Mouse (Mus musculus) WW6 (cell line): ENCODE measurements around the gene Rps18.
A peak's percentile ranks its signal among the peaks of the same experiment; 100 is the strongest.
"Not testable (repeated sequence)": the region's sequence is repeated elsewhere in the genome, so short reads cannot be mapped to it uniquely, and the experiment has no call there.

Experiments used
- DNase-seq: peaks from one replicate; pipeline ENCODE4 v3.0.0-alpha.2; 2013; ENCODE audit warnings: low read depth, low spot score

Rps18 gene

GRCm38 (mm10) chr17:33968927-33969326 lies 13.1 kb upstream of the Rps18 start:
- DNase-seq = no peak

GRCm38 (mm10) chr17:33968489-33968888 lies 12.7 kb upstream of the Rps18 start:
- DNase-seq = no peak

- no peak for DNase-seq
Measured at GRCm38 (mm10) chr17:33965846-33966550, 10.2 kb upstream of the Rps18 start.

- no peak for DNase-seq
Measured at GRCm38 (mm10) chr17:33965082-33965845, 9.5 kb upstream of the Rps18 start.

- no peak for DNase-seq
Measured at GRCm38 (mm10) chr17:33962876-33963275, 7.1 kb upstream of the Rps18 start.

- no peak for DNase-seq
Measured at GRCm38 (mm10) chr17:33959948-33960347, 4.1 kb upstream of the Rps18 start.

GRCm38 (mm10) chr17:33959135-33959534 lies 3.3 kb upstream of the Rps18 start:
- no peak for DNase-seq

GRCm38 (mm10) chr17:33958451-33958850 lies 2.6 kb upstream of the Rps18 start:
- no peak for DNase-seq

GRCm38 (mm10) chr17:33957493-33957892 lies 1.7 kb upstream of the Rps18 start:
- DNase-seq = no peak

- no peak for DNase-seq
Measured at GRCm38 (mm10) chr17:33956336-33956735, 535 bp upstream of the Rps18 start.

- no peak for DNase-seq
Measured at GRCm38 (mm10) chr17:33954646-33955554, 901 bp downstream of the Rps18 start.

GRCm38 (mm10) chr17:33953961-33954565 lies 1.7 kb downstream of the Rps18 start:
- no peak for DNase-seq

- no peak for DNase-seq
Measured at GRCm38 (mm10) chr17:33953310-33953709, 2.5 kb downstream of the Rps18 start.

- no peak for DNase-seq
Measured at GRCm38 (mm10) chr17:33952879-33953278, 2.9 kb downstream of the Rps18 start.

GRCm38 (mm10) chr17:33952015-33952414 lies 3.8 kb downstream of the Rps18 start:
- not testable (repeated sequence) for DNase-seq

- peak; percentile 84 for DNase-seq
Measured at GRCm38 (mm10) chr17:33951021-33951946, 4.5 kb downstream of the Rps18 start, which contains the start of gene B3galt4. B3galt4 (minus strand) TSS chr17:33951488.

- DNase-seq = no peak
Measured at GRCm38 (mm10) chr17:33950131-33950625, 5.6 kb downstream of the Rps18 start.

GRCm38 (mm10) chr17:33948905-33949537 lies 6.8 kb downstream of the Rps18 start:
- DNase-seq = no peak

- DNase-seq = no peak
Measured at GRCm38 (mm10) chr17:33948090-33948904, 7.5 kb downstream of the Rps18 start.
